Mouse (Mus musculus) limb, embryonic 14.5 days (tissue): ENCODE data around the gene Gm20772. TPM values are rescaled to one million over a fixed set of nuclear protein-coding genes. Genes with fewer than 3 reads are reported as not detected.
"Not testable (repeated sequence)": the region's sequence is repeated elsewhere in the genome, so short reads cannot be mapped to it uniquely, and the experiment has no call there.

Experiments
- ATAC-seq: fragments of 200-750 bp; cut with Nextera tagmentation; 2 replicates; pipeline ENCODE4 v1.8.0; 2017; ENCODE audit warnings: low read depth, moderate number of reproducible peaks, moderate TSS enrichment; ENCODE audit not compliant: low FRiP score
- DNase-seq: peaks from one replicate; pipeline ENCODE4 v3.0.0-alpha.2; 2015; ENCODE audit warnings: low spot score
- H3K27ac ChIP-seq: fragments of 300-500 bp; sonication (generic); replicated peaks from 2 replicates; pipeline ENCODE4 v1.5.1; 2014; ENCODE audit warnings: low read depth, mild to moderate bottlenecking, low read length, moderate library complexity, mixed read lengths
- H3K27me3 ChIP-seq: fragments of 300-500 bp; sonication (generic); 2 replicates; pipeline ENCODE4 v1.6.1; 2014; ENCODE audit warnings: low read length, mixed read lengths; ENCODE audit not compliant: control insufficient read depth, insufficient read depth
- H3K36me3 ChIP-seq: fragments of 300-500 bp; sonication (generic); 2 replicates; pipeline ENCODE4 v1.6.1; 2014; ENCODE audit warnings: mild to moderate bottlenecking, low read length, moderate library complexity, mixed read lengths; ENCODE audit not compliant: control insufficient read depth, insufficient read depth
- H3K4me1 ChIP-seq: fragments of 300-500 bp; sonication (generic); 2 replicates; pipeline ENCODE4 v1.6.1; 2014; ENCODE audit warnings: antibody characterized with exemption, low read length, mixed read lengths; ENCODE audit not compliant: control insufficient read depth, insufficient read depth
- H3K4me2 ChIP-seq: fragments of 300-500 bp; sonication (generic); replicated peaks from 2 replicates; pipeline ENCODE4 v1.6.1; 2014; ENCODE audit warnings: low read depth, mild to moderate bottlenecking, low read length, moderate library complexity; ENCODE audit not compliant: severe bottlenecking
- H3K4me3 ChIP-seq: fragments of 300-500 bp; sonication (generic); replicated peaks from 2 replicates; pipeline ENCODE4 v1.5.1; 2014; ENCODE audit warnings: low read length
- H3K9ac ChIP-seq: fragments of 300-500 bp; sonication (generic); 2 replicates; pipeline ENCODE4 v1.6.1; 2014; ENCODE audit warnings: mild to moderate bottlenecking, low read depth, low read length, moderate library complexity; ENCODE audit not compliant: severe bottlenecking
- H3K9me3 ChIP-seq: fragments of 300-500 bp; sonication (generic); 2 replicates; pipeline ENCODE4 v1.6.1; 2016; ENCODE audit warnings: low read length; ENCODE audit not compliant: control insufficient read depth
- WGBS: fragments of 180-500 bp; shearing (Covaris S2); extraction: QIAGEN DNeasy Blood & Tissue Kit; methylation state at CpG from one replicate; pipeline ENCODE4 v1.1.7; 2014; 5-methylcytosine and 5-hydroxymethylcytosine counted together
- polyA plus RNA-seq, 2 experiments: library from polyadenylated mRNA; depleted of rRNA in 1 of 2; stranded (reverse) in 1 of 2; unstranded in 1 of 2; fragments of >200 nt; fragmentation: Nextera tagmentation in 1 of 2; extraction: Ambion mirVana in 1 of 2; gene quantifications; 2 replicates each; pipeline versions ENCODE4 v1.2.1 to v1.2.3; 2012 to 2014

The Gm20772 gene
- not detected in 2 replicates for polyA plus RNA-seq (2012; rRNA removed)
- polyA plus RNA-seq (2014; fragmentation: Nextera tagmentation; extraction: Ambion mirVana) = not detected in 2 replicates

DNA sequence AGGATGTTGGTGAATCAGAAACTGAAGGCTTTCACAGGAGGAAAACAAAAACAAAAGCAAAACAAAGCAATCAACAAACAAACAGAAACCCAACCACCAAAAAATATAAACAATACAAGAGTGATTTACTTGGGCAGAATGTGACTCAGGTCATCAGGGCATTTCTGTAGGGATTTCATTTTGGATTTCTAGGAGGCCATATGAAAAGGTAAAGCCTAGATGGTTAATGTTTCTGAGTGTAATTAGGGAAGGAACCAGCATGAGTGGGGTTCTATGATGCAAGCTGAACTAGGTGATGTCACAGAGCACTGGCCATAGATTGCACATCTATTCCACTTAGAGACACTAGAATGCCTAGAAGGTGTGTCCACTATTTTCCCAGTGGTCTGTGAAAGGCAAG, at the start of gene Gm20772, which contains the start of gene Gm20831:
Gene Gm20772 (plus strand): TSS at position 301 of the 400 bp plus-strand sequence.
Gene Gm20831 (plus strand): TSS at position 301 of the 400 bp plus-strand sequence.
- not testable (repeated sequence) for H3K27ac ChIP-seq, DNase-seq, H3K4me3 ChIP-seq, H3K9me3 ChIP-seq, H3K4me1 ChIP-seq, H3K9ac ChIP-seq, H3K27me3 ChIP-seq, H3K36me3 ChIP-seq, ATAC-seq, H3K4me2 ChIP-seq

GRCm38 (mm10) chrY:17846166-17846565, 28.4 kb upstream of the Gm20772 start, which contains the start of gene Gm21904:
Gm21904 (minus strand) TSS chrY:17846266.
- not testable (repeated sequence) for H3K27me3 ChIP-seq, ATAC-seq, H3K27ac ChIP-seq, H3K4me3 ChIP-seq, H3K4me1 ChIP-seq, DNase-seq, H3K9ac ChIP-seq, H3K36me3 ChIP-seq, H3K9me3 ChIP-seq, H3K4me2 ChIP-seq
- no CpG with 5 or more reads among the region's 3 CpGs for WGBS

Other genes starting within 250 kb of the Gm20772 start
- not detected in 2 replicates for gene Gm21904, start 28.5 kb upstream of the Gm20772 start, polyA plus RNA-seq (2012; rRNA removed)
- gene Gm21904, start 28.5 kb upstream of the Gm20772 start, polyA plus RNA-seq (2014; fragmentation: Nextera tagmentation; extraction: Ambion mirVana) = not detected in 2 replicates
- not detected in 2 replicates for gene Gm20831, start within 50 bp of the Gm20772 start, polyA plus RNA-seq (2012; rRNA removed)
- not detected in 2 replicates for gene Gm20831, start within 50 bp of the Gm20772 start, polyA plus RNA-seq (2014; fragmentation: Nextera tagmentation; extraction: Ambion mirVana)
- gene Srsy, start 62.6 kb downstream of the Gm20772 start, polyA plus RNA-seq (2012; rRNA removed) = not detected in 2 replicates
- gene Srsy, start 62.6 kb downstream of the Gm20772 start, polyA plus RNA-seq (2014; fragmentation: Nextera tagmentation; extraction: Ambion mirVana) = not detected in 2 replicates
- gene Gm21764, start 187.1 kb downstream of the Gm20772 start, polyA plus RNA-seq (2012; rRNA removed) = not detected in 2 replicates
- gene Gm21764, start 187.1 kb downstream of the Gm20772 start, polyA plus RNA-seq (2014; fragmentation: Nextera tagmentation; extraction: Ambion mirVana) = not detected in 2 replicates
- gene Ssty1, start 214.4 kb downstream of the Gm20772 start, polyA plus RNA-seq (2012; rRNA removed) = not detected in 2 replicates
- not detected in 2 replicates for gene Ssty1, start 214.4 kb downstream of the Gm20772 start, polyA plus RNA-seq (2014; fragmentation: Nextera tagmentation; extraction: Ambion mirVana)